Mouse (Mus musculus): ENCODE measurements around the gene Cisd2.

DNA sequence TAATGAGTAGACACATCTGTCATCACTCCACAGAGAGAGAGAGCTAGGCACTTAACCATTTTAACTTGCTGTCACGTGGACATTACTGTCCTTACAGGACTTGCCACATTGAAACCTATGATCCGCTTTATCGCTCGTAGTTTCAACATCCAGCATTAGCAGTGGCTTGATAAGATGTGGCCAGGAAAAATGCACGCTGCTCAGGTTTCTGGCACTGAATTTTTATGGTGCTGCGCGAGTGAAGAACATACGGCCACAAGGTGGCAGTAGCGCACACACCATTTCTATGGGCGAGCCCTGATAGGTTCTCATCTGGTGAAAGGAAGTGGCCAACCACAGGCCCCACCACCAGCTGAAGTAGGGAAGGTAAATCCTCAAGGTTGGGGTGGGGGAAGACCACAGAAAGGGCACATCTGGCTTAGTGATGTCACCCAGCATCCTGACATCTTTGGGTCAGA lies 21.5 kb downstream of the Cisd2 start:
- TF ChIP-seq CTCF (IDR thresholded peaks at IDR 0.05; ENCODE audit: control insufficient read depth, insufficient read depth, insufficient replicate concordance, low read depth, low read length) (peak; percentile 79; the same call in 1 of the 2 replicates), POLR2A (IDR thresholded peaks at IDR 0.05; ENCODE audit: control insufficient read depth, low read depth, low read length) (no peak)

All from testis, adult 2 months (tissue).